Mouse (Mus musculus): ENCODE measurements around the gene Zfp536. TPM values are rescaled to one million over a fixed set of nuclear protein-coding genes. Genes with fewer than 3 reads are reported as not detected.

Zfp536 gene
- total and polyA plus RNA-seq, 3 experiments = not detected

DNA sequence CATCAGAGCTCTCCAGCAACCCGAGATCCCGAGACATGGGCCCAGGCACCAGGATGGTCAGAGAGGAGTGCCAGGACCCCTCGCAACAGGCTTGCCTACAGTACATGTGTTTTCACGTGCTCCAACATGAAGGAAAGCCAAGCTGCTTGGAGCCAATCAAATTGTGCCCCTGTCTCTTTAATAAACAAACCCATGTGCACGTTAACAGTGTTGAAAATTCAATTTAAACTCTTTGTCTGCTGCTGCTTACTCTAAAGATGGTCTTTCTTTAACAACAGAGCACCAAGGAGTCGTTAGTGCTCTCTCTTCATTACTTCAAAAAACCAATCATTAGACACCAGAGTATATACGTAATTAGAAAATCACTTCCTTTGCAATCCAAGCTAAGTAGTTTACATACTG, 50.2 kb downstream of the Zfp536 start:
- Histone ChIP-seq H3K4me3 (replicated peaks in 1 of 3; ENCODE audit: low read depth in 2 of 3, low read length in 2 of 3, poor library complexity in 1 of 3) (no peak overlapping the region), H3K27me3 (replicated peaks) (no peaks in the 10 kb centered on the region), H3K4me2 (ENCODE audit: insufficient read depth, low read depth, poor library complexity, severe bottlenecking) (no peak overlapping the region), H3K4me1 (ENCODE audit: control insufficient read depth in 1 of 2, insufficient read depth in 2 of 2) (no peaks in the 10 kb centered on the region), H3K27ac (ENCODE audit: insufficient read depth, low read depth) (no peak overlapping the region), H3K9me3 (replicated peaks; ENCODE audit: low read length) (peaks cover 79% of the 10 kb centered on the region), H3K79me2 (replicated peaks; ENCODE audit: control insufficient read depth, extremely low read depth, insufficient read depth, poor library complexity, severe bottlenecking) (no peaks in the 10 kb centered on the region), H3K9ac (ENCODE audit: insufficient read depth, low read depth) (no peak overlapping the region), H3K36me3 (replicated peaks in 1 of 2; ENCODE audit: control insufficient read depth in 1 of 2, insufficient read depth in 1 of 2, low read length in 1 of 2) (no peaks in the 10 kb centered on the region)
- dilution Hi-C loops (cut with MboI; ENCODE audit: extremely low pct_ligation_motif_present, extremely low pct_unique_long_range_greater_than_20kb, low sequenced_read_pairs) = no loop called here
- DNase-seq (ENCODE audit: extremely low read depth) = no peak
- TF ChIP-seq TCF12 (IDR thresholded peaks at IDR 0.05; ENCODE audit: low read depth, low read length) (no peak), IRF4 (IDR thresholded peaks at IDR 0.05; ENCODE audit: low read depth, low read length) (no peak)
- in situ Hi-C loops (cut with MboI; ENCODE audit: low pct_ligation_motif_present, low pct_unique_long_range_greater_than_20kb, low sequenced_read_pairs) = no loop called here

DNA sequence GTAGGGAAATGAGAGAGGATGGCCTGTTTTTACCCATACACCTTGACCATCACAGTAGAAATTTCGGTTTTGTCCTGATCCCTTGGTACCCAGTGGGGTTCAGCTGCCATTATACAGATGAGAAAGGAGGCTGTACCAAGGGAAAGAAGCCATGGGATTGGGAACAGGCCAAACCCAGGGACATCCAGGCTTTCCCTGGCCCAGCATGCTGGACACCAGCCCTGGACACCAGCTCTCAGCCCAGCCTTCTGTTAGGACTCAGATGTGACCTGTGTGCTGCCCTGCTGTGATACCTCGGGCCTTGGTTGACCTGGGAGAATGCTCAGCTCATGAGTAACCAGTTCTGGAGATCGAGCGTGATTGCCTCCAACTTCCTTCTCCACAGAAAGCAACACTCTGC, 51.8 kb downstream of the Zfp536 start:
- Histone ChIP-seq H3K4me1 (ENCODE audit: control insufficient read depth in 1 of 2, insufficient read depth in 2 of 2) (no peaks in the 10 kb centered on the region), H3K27me3 (replicated peaks) (no peaks in the 10 kb centered on the region), H3K9me3 (replicated peaks; ENCODE audit: low read length) (peaks cover 84% of the 10 kb centered on the region), H3K9ac (ENCODE audit: insufficient read depth, low read depth) (no peak overlapping the region), H3K4me3 (replicated peaks in 1 of 3; ENCODE audit: low read depth in 2 of 3, low read length in 2 of 3, poor library complexity in 1 of 3) (no peak overlapping the region), H3K4me2 (ENCODE audit: insufficient read depth, low read depth, poor library complexity, severe bottlenecking) (no peak overlapping the region), H3K36me3 (replicated peaks in 1 of 2; ENCODE audit: control insufficient read depth in 1 of 2, insufficient read depth in 1 of 2, low read length in 1 of 2) (no peaks in the 10 kb centered on the region), H3K27ac (ENCODE audit: insufficient read depth, low read depth) (no peak overlapping the region), H3K79me2 (replicated peaks; ENCODE audit: control insufficient read depth, extremely low read depth, insufficient read depth, poor library complexity, severe bottlenecking) (no peaks in the 10 kb centered on the region)
- dilution Hi-C loops (cut with MboI; ENCODE audit: extremely low pct_ligation_motif_present, extremely low pct_unique_long_range_greater_than_20kb, low sequenced_read_pairs) (no loop called here), in situ Hi-C loops (cut with MboI; ENCODE audit: low pct_ligation_motif_present, low pct_unique_long_range_greater_than_20kb, low sequenced_read_pairs) (no loop called here)
- TF ChIP-seq CTCF (conservative IDR thresholded peaks at IDR 0.05 in 1 of 2, IDR thresholded peaks at IDR 0.05 in 1 of 2; ENCODE audit: low read depth in 2 of 2, low read length in 2 of 2) = no peak
- no peak for TF ChIP-seq JUND (conservative IDR thresholded peaks at IDR 0.05; ENCODE audit: low read depth, low read length)
- TF ChIP-seq POLR2A (IDR thresholded peaks at IDR 0.05; ENCODE audit: low read depth, low read length) = no peak
- TF ChIP-seq PAX5 (IDR thresholded peaks at IDR 0.05; ENCODE audit: low read length) = no peak
- TF ChIP-seq USF2 (conservative IDR thresholded peaks at IDR 0.05; ENCODE audit: low read depth, low read length) = no peak
- TF ChIP-seq MAX (IDR thresholded peaks at IDR 0.05; ENCODE audit: low read length) = no peak
- no peak for TF ChIP-seq ZNF384 (IDR thresholded peaks at IDR 0.05; ENCODE audit: low read depth, low read length)
- TF ChIP-seq SIN3A (IDR thresholded peaks at IDR 0.05; ENCODE audit: low read length) = no peak
- TF ChIP-seq RAD21 (IDR thresholded peaks at IDR 0.05; ENCODE audit: low read depth, low read length) = no peak
- TF ChIP-seq GABPA (IDR thresholded peaks at IDR 0.05; ENCODE audit: insufficient replicate concordance, low read depth, low read length) = no peak
- TF ChIP-seq NELFE (IDR thresholded peaks at IDR 0.05; ENCODE audit: low read depth, low read length) = no peak
- TF ChIP-seq MXI1 (IDR thresholded peaks at IDR 0.05; ENCODE audit: low read depth, low read length) = no peak
- no peak for TF ChIP-seq EP300 (IDR thresholded peaks at IDR 0.05; ENCODE audit: low read length)
- no peak for TF ChIP-seq UBTF (IDR thresholded peaks at IDR 0.05; ENCODE audit: low read depth, low read length)
- TF ChIP-seq POLR2AphosphoS2 (IDR thresholded peaks at IDR 0.05; ENCODE audit: low read depth, low read length) = no peak
- TF ChIP-seq MAZ (IDR thresholded peaks at IDR 0.05; ENCODE audit: low read depth, low read length) = no peak
- no peak for TF ChIP-seq ETS1 (conservative IDR thresholded peaks at IDR 0.05; ENCODE audit: low read depth, low read length)
- TF ChIP-seq TCF12 (IDR thresholded peaks at IDR 0.05; ENCODE audit: low read depth, low read length) = no peak
- no peak for TF ChIP-seq KAT2A (IDR thresholded peaks at IDR 0.05; ENCODE audit: insufficient replicate concordance, low read length)
- DNase-seq (ENCODE audit: extremely low read depth) = no peak

All from CH12.LX (cell line).